Mouse (Mus musculus) activated CD4-positive, CD25-positive, alpha-beta regulatory T cell (primary cell): Measurements from ENCODE around the gene Plcl2. TPM values are rescaled to one million over a fixed set of nuclear protein-coding genes. Genes with fewer than 3 reads are reported as not detected.

ENCODE experiments used
- polyA plus RNA-seq, 2 experiments: library from polyadenylated mRNA; unstranded; fragments of 100-300 nt; shearing (Covaris generic); gene quantifications; one replicate each; pipeline ENCODE4 v1.2.1; 2017

Plcl2 gene
- polyA plus RNA-seq = 10 to 100 TPM; 50.4 to 51.4 TPM

DNA sequence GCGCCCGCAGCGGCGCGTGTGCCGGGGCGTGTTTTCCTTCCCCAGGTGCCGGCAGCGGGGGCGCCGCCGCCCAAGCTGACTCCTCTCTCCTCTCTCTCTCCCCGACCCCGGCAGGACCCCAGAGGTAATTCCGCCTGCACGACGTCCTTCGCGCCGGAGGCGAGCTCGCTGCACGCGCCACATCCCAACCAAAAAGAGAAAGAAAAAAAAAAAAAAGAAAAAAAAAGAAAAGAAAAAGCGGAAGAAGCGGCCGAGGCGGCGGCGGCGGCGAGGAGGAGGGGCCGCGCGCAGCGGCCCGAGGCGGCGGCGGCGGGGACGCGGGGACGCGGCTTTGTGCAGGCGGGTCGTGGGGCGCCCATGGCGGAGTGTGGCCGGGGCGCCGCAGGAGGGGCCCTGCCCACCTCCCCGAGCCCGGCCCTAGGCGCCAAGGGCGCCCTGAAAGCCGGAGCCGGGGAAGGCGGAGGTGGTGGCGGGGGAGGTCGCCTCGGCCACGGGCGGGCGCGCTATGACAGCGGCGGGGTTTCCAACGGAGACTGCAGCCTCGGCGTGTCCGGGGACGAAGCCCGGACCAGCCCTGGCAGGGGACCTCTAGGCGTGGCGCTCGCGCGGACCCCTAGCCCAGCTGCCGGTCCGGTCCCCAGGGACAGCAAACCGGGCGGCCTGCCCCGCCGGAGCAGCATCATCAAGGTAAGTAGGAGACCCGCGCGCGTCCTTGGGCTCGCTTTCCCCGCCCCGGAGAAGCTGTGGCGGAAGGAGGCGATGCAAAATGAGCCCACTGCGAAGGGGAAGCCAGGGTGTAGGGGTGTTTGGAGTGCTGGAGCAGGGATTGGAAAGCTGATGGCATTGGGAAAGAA lies at the start of gene Plcl2:
Gene Plcl2 (plus strand): TSS at position 153 of the 854 bp plus-strand sequence.

Other genes with a start within 250 kb of the Plcl2 start
- under 1 TPM; 0.44 to 0.97 TPM for gene Dazl, start 215.8 kb upstream of the Plcl2 start, polyA plus RNA-seq